Mouse (Mus musculus): ENCODE results near the gene Snta1. TPM values are rescaled to one million over a fixed set of nuclear protein-coding genes. Genes with fewer than 3 reads are reported as not detected.

Gene Snta1
- polyA plus RNA-seq, 1 experiment, result not detected

GRCm38 (mm10) chr2:154437191-154437527, 29.3 kb upstream of the Snta1 start:
- Histone ChIP-seq H3K4me3 (ENCODE audit: insufficient read depth, low read depth, low read length) (peak overlapping the region; percentile 94), H3K4me1 (ENCODE audit: control insufficient read depth, insufficient read depth, low read length) (no peaks in the 10 kb centered on the region), H3K27ac (ENCODE audit: insufficient read depth, low read depth, low read length) (no peak overlapping the region)
- no peak for TF ChIP-seq CTCF (IDR thresholded peaks at IDR 0.05; ENCODE audit: insufficient read depth, low read depth, low read length)
- TF ChIP-seq POLR2A (IDR thresholded peaks at IDR 0.05; ENCODE audit: insufficient read depth, low read depth, low read length), result no peak
- 8% methylated on average over 7 of the region's 7 CpGs for WGBS

GRCm38 (mm10) chr2:154436458-154437190, 28.7 kb upstream of the Snta1 start, which contains the start of gene Cbfa2t2:
TSS of gene Cbfa2t2 (plus strand) at chr2:154436481.
- Histone ChIP-seq H3K4me1 (ENCODE audit: control insufficient read depth, insufficient read depth, low read length) (no peaks in the 10 kb centered on the region), H3K27ac (ENCODE audit: insufficient read depth, low read depth, low read length) (peak within 1 kb of the TSS; percentile 39; the same call in 1 of the 2 replicates), H3K4me3 (ENCODE audit: insufficient read depth, low read depth, low read length) (peak within 1 kb of the TSS; percentile 94)
- under 1% methylated on average over 67 of the region's 70 CpGs for WGBS
- TF ChIP-seq POLR2A (IDR thresholded peaks at IDR 0.05; ENCODE audit: insufficient read depth, low read depth, low read length) (no peak), CTCF (IDR thresholded peaks at IDR 0.05; ENCODE audit: insufficient read depth, low read depth, low read length) (no peak)

GRCm38 (mm10) chr2:154436076-154436457, 28.2 kb upstream of the Snta1 start:
- Histone ChIP-seq H3K27ac (ENCODE audit: insufficient read depth, low read depth, low read length) (no peak overlapping the region), H3K4me3 (ENCODE audit: insufficient read depth, low read depth, low read length) (peak overlapping the region; percentile 94), H3K4me1 (ENCODE audit: control insufficient read depth, insufficient read depth, low read length) (no peaks in the 10 kb centered on the region)
- TF ChIP-seq POLR2A (IDR thresholded peaks at IDR 0.05; ENCODE audit: insufficient read depth, low read depth, low read length), result peak; percentile 26; the same call in 1 of the 2 replicates
- no peak for TF ChIP-seq CTCF (IDR thresholded peaks at IDR 0.05; ENCODE audit: insufficient read depth, low read depth, low read length)
- WGBS, result 1% methylated on average over 43 of the region's 44 CpGs

- no peak overlapping the region for H3K27ac ChIP-seq (ENCODE audit: insufficient read depth, low read depth, low read length)
- no peaks in the 10 kb centered on the region for H3K4me1 ChIP-seq (ENCODE audit: control insufficient read depth, insufficient read depth, low read length)
- WGBS, result 96% methylated on average over 7 of the region's 7 CpGs
- no peak overlapping the region for H3K4me3 ChIP-seq (ENCODE audit: insufficient read depth, low read depth, low read length)
- TF ChIP-seq CTCF (IDR thresholded peaks at IDR 0.05; ENCODE audit: insufficient read depth, low read depth, low read length) (no peak), POLR2A (IDR thresholded peaks at IDR 0.05; ENCODE audit: insufficient read depth, low read depth, low read length) (no peak)
Observed at GRCm38 (mm10) chr2:154434690-154435089, 26.8 kb upstream of the Snta1 start.

- no peak overlapping the region for H3K27ac ChIP-seq (ENCODE audit: insufficient read depth, low read depth, low read length)
- no peak overlapping the region for H3K4me3 ChIP-seq (ENCODE audit: insufficient read depth, low read depth, low read length)
- no peaks in the 10 kb centered on the region for H3K4me1 ChIP-seq (ENCODE audit: control insufficient read depth, insufficient read depth, low read length)
- TF ChIP-seq POLR2A (IDR thresholded peaks at IDR 0.05; ENCODE audit: insufficient read depth, low read depth, low read length) (no peak), CTCF (IDR thresholded peaks at IDR 0.05; ENCODE audit: insufficient read depth, low read depth, low read length) (no peak)
- WGBS, result 88% methylated on average over 3 of the region's 3 CpGs
Observed at GRCm38 (mm10) chr2:154433391-154433790, 25.5 kb upstream of the Snta1 start.

GRCm38 (mm10) chr2:154432696-154433095, 24.8 kb upstream of the Snta1 start:
- H3K4me3 ChIP-seq (ENCODE audit: insufficient read depth, low read depth, low read length), result no peak overlapping the region
- H3K4me1 ChIP-seq (ENCODE audit: control insufficient read depth, insufficient read depth, low read length), result peaks cover 5% of the 10 kb centered on the region; the same call in 1 of the 2 replicates
- H3K27ac ChIP-seq (ENCODE audit: insufficient read depth, low read depth, low read length), result no peak overlapping the region
- TF ChIP-seq CTCF (IDR thresholded peaks at IDR 0.05; ENCODE audit: insufficient read depth, low read depth, low read length) (no peak), POLR2A (IDR thresholded peaks at IDR 0.05; ENCODE audit: insufficient read depth, low read depth, low read length) (no peak)
- WGBS, result 76% methylated on average over 2 of the region's 2 CpGs

- no peak for TF ChIP-seq POLR2A (IDR thresholded peaks at IDR 0.05; ENCODE audit: insufficient read depth, low read depth, low read length)
- no peak for TF ChIP-seq CTCF (IDR thresholded peaks at IDR 0.05; ENCODE audit: insufficient read depth, low read depth, low read length)
- no peak overlapping the region for H3K27ac ChIP-seq (ENCODE audit: insufficient read depth, low read depth, low read length)
- H3K4me1 ChIP-seq (ENCODE audit: control insufficient read depth, insufficient read depth, low read length), result peaks cover 10% of the 10 kb centered on the region; the same call in 1 of the 2 replicates
- 97% methylated on average over 2 of the region's 2 CpGs for WGBS
- H3K4me3 ChIP-seq (ENCODE audit: insufficient read depth, low read depth, low read length), result no peak overlapping the region
Observed at GRCm38 (mm10) chr2:154430566-154430965, 22.7 kb upstream of the Snta1 start.

GRCm38 (mm10) chr2:154427853-154428360, 20.0 kb upstream of the Snta1 start:
- TF ChIP-seq CTCF (IDR thresholded peaks at IDR 0.05; ENCODE audit: insufficient read depth, low read depth, low read length), result no peak
- Histone ChIP-seq H3K4me1 (ENCODE audit: control insufficient read depth, insufficient read depth, low read length) (peaks cover 10% of the 10 kb centered on the region; the same call in 1 of the 2 replicates), H3K27ac (ENCODE audit: insufficient read depth, low read depth, low read length) (no peak overlapping the region), H3K4me3 (ENCODE audit: insufficient read depth, low read depth, low read length) (no peak overlapping the region)
- WGBS, result 46% methylated on average over 17 of the region's 17 CpGs

Measured in olfactory bulb, adult 2 months (tissue).